Mouse (Mus musculus): Measurements from ENCODE around the gene Serpinc1.

DNA sequence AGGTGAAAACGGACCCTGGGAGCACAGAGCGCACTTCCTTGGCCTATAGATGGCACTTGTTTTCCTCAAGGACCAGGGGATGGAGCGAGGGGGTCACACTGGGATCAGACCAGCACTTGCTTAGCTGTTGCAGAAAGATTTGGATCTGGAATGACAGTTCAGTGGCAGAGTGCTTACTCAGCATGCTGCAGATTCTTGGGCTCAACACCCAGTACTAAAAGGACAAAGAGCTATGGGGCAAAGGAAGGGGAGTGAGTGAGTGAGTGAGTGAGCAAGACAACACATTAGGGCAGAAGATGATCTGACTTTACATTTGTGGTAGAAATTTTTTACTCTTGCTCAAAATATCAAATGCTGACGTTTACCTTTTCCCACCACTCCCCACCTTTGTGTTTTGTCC lies 26.6 kb downstream of the Serpinc1 start:
- no peak for TF ChIP-seq POLR2A (IDR thresholded peaks at IDR 0.05; ENCODE audit: borderline replicate concordance, extremely low read depth, insufficient read depth, insufficient read length, poor library complexity, severe bottlenecking)
- TF ChIP-seq CTCF (IDR thresholded peaks at IDR 0.05; ENCODE audit: borderline replicate concordance, extremely low read depth, insufficient read depth, insufficient read length) = no peak

Measured in brain, embryonic 14.5 days (tissue).